Mouse (Mus musculus): ENCODE measurements around the gene Aebp2. TPM values are rescaled to one million over a fixed set of nuclear protein-coding genes. Genes with fewer than 3 reads are reported as not detected.

Aebp2 gene
- polyA plus RNA-seq, 1 experiment = 27.1 TPM

GRCm38 (mm10) chr6:140646892-140647291 lies 24.4 kb downstream of the Aebp2 start:
- no peak overlapping the region for H3K4me3 ChIP-seq (ENCODE audit: insufficient read depth, poor library complexity, severe bottlenecking)
- H3K79me3 ChIP-seq (ENCODE audit: low read depth) = peaks cover 16% of the 10 kb centered on the region
- H3K36me3 ChIP-seq (ENCODE audit: control insufficient read depth, insufficient read depth) = peaks cover 91% of the 10 kb centered on the region
- TF ChIP-seq CTCF (IDR thresholded peaks at IDR 0.05; ENCODE audit: control insufficient read depth, insufficient read depth, insufficient read length) (no peak), MAX (IDR thresholded peaks at IDR 0.05) (no peak), MYOG (IDR thresholded peaks at IDR 0.05; ENCODE audit: control insufficient read depth, extremely low read depth, insufficient read length) (no peak), FOSL1 (IDR thresholded peaks at IDR 0.05; ENCODE audit: insufficient read depth, low read length, poor library complexity, severe bottlenecking) (no peak), USF1 (IDR thresholded peaks at IDR 0.05; ENCODE audit: low read depth) (no peak)
- H3K27me3 ChIP-seq (ENCODE audit: control insufficient read depth, insufficient read depth, insufficient read length) = no peaks in the 10 kb centered on the region
- no peak overlapping the region for H3ac ChIP-seq (ENCODE audit: control insufficient read depth, insufficient read length, low read depth)
- peaks cover 27% of the 10 kb centered on the region for H3K79me2 ChIP-seq (ENCODE audit: control insufficient read depth, insufficient read depth)

- no peak overlapping the region for H3ac ChIP-seq (ENCODE audit: control insufficient read depth, insufficient read length, low read depth)
- peaks cover 23% of the 10 kb centered on the region for H3K79me2 ChIP-seq (ENCODE audit: control insufficient read depth, insufficient read depth)
- H3K36me3 ChIP-seq (ENCODE audit: control insufficient read depth, insufficient read depth) = peaks cover 91% of the 10 kb centered on the region
- H3K4me3 ChIP-seq (ENCODE audit: insufficient read depth, poor library complexity, severe bottlenecking) = no peak overlapping the region
- H3K27me3 ChIP-seq (ENCODE audit: control insufficient read depth, insufficient read depth, insufficient read length) = no peaks in the 10 kb centered on the region
- no peak for TF ChIP-seq USF1 (IDR thresholded peaks at IDR 0.05; ENCODE audit: low read depth)
- no peak for TF ChIP-seq MAX (IDR thresholded peaks at IDR 0.05)
- no peak for TF ChIP-seq FOSL1 (IDR thresholded peaks at IDR 0.05; ENCODE audit: insufficient read depth, low read length, poor library complexity, severe bottlenecking)
- no peak for TF ChIP-seq CEBPB (IDR thresholded peaks at IDR 0.05; ENCODE audit: low read depth)
- no peak for TF ChIP-seq MYOG (IDR thresholded peaks at IDR 0.05; ENCODE audit: control insufficient read depth, extremely low read depth, insufficient read length)
- TF ChIP-seq MYOD1 (IDR thresholded peaks at IDR 0.05; ENCODE audit: control insufficient read depth, insufficient read length, low read depth) = no peak
- TF ChIP-seq CTCF (IDR thresholded peaks at IDR 0.05; ENCODE audit: control insufficient read depth, insufficient read depth, insufficient read length) = no peak
- peaks cover 15% of the 10 kb centered on the region for H3K79me3 ChIP-seq (ENCODE audit: low read depth)
Observed at GRCm38 (mm10) chr6:140649812-140650211, 27.3 kb downstream of the Aebp2 start.

GRCm38 (mm10) chr6:140651923-140652322 lies 29.5 kb downstream of the Aebp2 start:
- peaks cover 10% of the 10 kb centered on the region for H3K79me2 ChIP-seq (ENCODE audit: control insufficient read depth, insufficient read depth)
- no peak for TF ChIP-seq MAX (IDR thresholded peaks at IDR 0.05)
- TF ChIP-seq USF1 (IDR thresholded peaks at IDR 0.05; ENCODE audit: low read depth) = no peak
- no peak for TF ChIP-seq MYOD1 (IDR thresholded peaks at IDR 0.05; ENCODE audit: control insufficient read depth, insufficient read length, low read depth)
- TF ChIP-seq FOSL1 (IDR thresholded peaks at IDR 0.05; ENCODE audit: insufficient read depth, low read length, poor library complexity, severe bottlenecking) = no peak
- no peak for TF ChIP-seq MYOG (IDR thresholded peaks at IDR 0.05; ENCODE audit: control insufficient read depth, extremely low read depth, insufficient read length)
- TF ChIP-seq CTCF (IDR thresholded peaks at IDR 0.05; ENCODE audit: control insufficient read depth, insufficient read depth, insufficient read length) = no peak
- no peak for TF ChIP-seq CEBPB (IDR thresholded peaks at IDR 0.05; ENCODE audit: low read depth)
- peaks cover 8% of the 10 kb centered on the region for H3K79me3 ChIP-seq (ENCODE audit: low read depth)
- no peaks in the 10 kb centered on the region for H3K27me3 ChIP-seq (ENCODE audit: control insufficient read depth, insufficient read depth, insufficient read length)
- H3K36me3 ChIP-seq (ENCODE audit: control insufficient read depth, insufficient read depth) = peaks cover 91% of the 10 kb centered on the region
- H3K4me3 ChIP-seq (ENCODE audit: insufficient read depth, poor library complexity, severe bottlenecking) = no peak overlapping the region
- H3ac ChIP-seq (ENCODE audit: control insufficient read depth, insufficient read length, low read depth) = no peak overlapping the region

GRCm38 (mm10) chr6:140655451-140655850 lies 33.0 kb downstream of the Aebp2 start:
- no peak overlapping the region for H3ac ChIP-seq (ENCODE audit: control insufficient read depth, insufficient read length, low read depth)
- peaks cover under 1% of the 10 kb centered on the region for H3K79me3 ChIP-seq (ENCODE audit: low read depth)
- peaks cover 63% of the 10 kb centered on the region for H3K36me3 ChIP-seq (ENCODE audit: control insufficient read depth, insufficient read depth)
- H3K79me2 ChIP-seq (ENCODE audit: control insufficient read depth, insufficient read depth) = no peaks in the 10 kb centered on the region
- TF ChIP-seq CEBPB (IDR thresholded peaks at IDR 0.05; ENCODE audit: low read depth) = no peak
- no peak for TF ChIP-seq FOSL1 (IDR thresholded peaks at IDR 0.05; ENCODE audit: insufficient read depth, low read length, poor library complexity, severe bottlenecking)
- no peaks in the 10 kb centered on the region for H3K27me3 ChIP-seq (ENCODE audit: control insufficient read depth, insufficient read depth, insufficient read length)
- H3K4me3 ChIP-seq (ENCODE audit: insufficient read depth, poor library complexity, severe bottlenecking) = no peak overlapping the region

GRCm38 (mm10) chr6:140656991-140657390 lies 34.5 kb downstream of the Aebp2 start:
- peaks cover 61% of the 10 kb centered on the region for H3K36me3 ChIP-seq (ENCODE audit: control insufficient read depth, insufficient read depth)
- H3K79me3 ChIP-seq (ENCODE audit: low read depth) = no peaks in the 10 kb centered on the region
- H3K27me3 ChIP-seq (ENCODE audit: control insufficient read depth, insufficient read depth, insufficient read length) = no peaks in the 10 kb centered on the region
- no peak overlapping the region for H3ac ChIP-seq (ENCODE audit: control insufficient read depth, insufficient read length, low read depth)
- no peak overlapping the region for H3K4me3 ChIP-seq (ENCODE audit: insufficient read depth, poor library complexity, severe bottlenecking)
- TF ChIP-seq MAX (IDR thresholded peaks at IDR 0.05) (no peak), MYOD1 (IDR thresholded peaks at IDR 0.05; ENCODE audit: control insufficient read depth, insufficient read length, low read depth) (no peak), CTCF (IDR thresholded peaks at IDR 0.05; ENCODE audit: control insufficient read depth, insufficient read depth, insufficient read length) (no peak), MYOG (IDR thresholded peaks at IDR 0.05; ENCODE audit: control insufficient read depth, extremely low read depth, insufficient read length) (no peak), FOSL1 (IDR thresholded peaks at IDR 0.05; ENCODE audit: insufficient read depth, low read length, poor library complexity, severe bottlenecking) (no peak), CEBPB (IDR thresholded peaks at IDR 0.05; ENCODE audit: low read depth) (no peak), USF1 (IDR thresholded peaks at IDR 0.05; ENCODE audit: low read depth) (no peak)
- H3K79me2 ChIP-seq (ENCODE audit: control insufficient read depth, insufficient read depth) = no peaks in the 10 kb centered on the region

GRCm38 (mm10) chr6:140657920-140658522 lies 35.6 kb downstream of the Aebp2 start:
- no peak for TF ChIP-seq MYOD1 (IDR thresholded peaks at IDR 0.05; ENCODE audit: control insufficient read depth, insufficient read length, low read depth)
- no peak for TF ChIP-seq MYOG (IDR thresholded peaks at IDR 0.05; ENCODE audit: control insufficient read depth, extremely low read depth, insufficient read length)
- H3K4me3 ChIP-seq (ENCODE audit: insufficient read depth, poor library complexity, severe bottlenecking) = no peak overlapping the region
- no peaks in the 10 kb centered on the region for H3K79me2 ChIP-seq (ENCODE audit: control insufficient read depth, insufficient read depth)
- H3K27me3 ChIP-seq (ENCODE audit: control insufficient read depth, insufficient read depth, insufficient read length) = no peaks in the 10 kb centered on the region
- H3ac ChIP-seq (ENCODE audit: control insufficient read depth, insufficient read length, low read depth) = no peak overlapping the region
- peaks cover 51% of the 10 kb centered on the region for H3K36me3 ChIP-seq (ENCODE audit: control insufficient read depth, insufficient read depth)
- no peaks in the 10 kb centered on the region for H3K79me3 ChIP-seq (ENCODE audit: low read depth)
